Mouse (Mus musculus): ENCODE results near the gene Chrna3.

Gene Chrna3

GRCm38 (mm10) chr9:55026275-55026663, at the start of gene Chrna3:
Gene Chrna3, minus strand, starts transcription at chr9:55026562.
- DNase-seq (ENCODE audit: extremely low read depth, insufficient read length, low spot score): no peak

DNA sequence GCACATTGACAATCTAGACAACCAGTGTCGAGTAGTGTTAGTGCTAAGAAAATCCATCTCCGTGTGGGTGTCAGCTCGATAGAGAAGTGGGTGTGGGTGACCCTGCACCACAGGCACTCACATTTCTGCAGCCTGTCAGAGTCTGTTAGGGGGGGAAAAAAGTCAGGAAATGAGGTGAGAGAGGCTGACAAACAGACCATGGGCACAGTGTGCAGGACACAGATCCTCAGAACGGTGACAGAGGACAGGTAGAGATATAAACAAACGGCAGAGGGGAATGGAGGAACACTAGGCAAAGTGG, 41.6 kb upstream of the Chrna3 start:
- no peak for DNase-seq (ENCODE audit: extremely low read depth, insufficient read length, low spot score)

DNA sequence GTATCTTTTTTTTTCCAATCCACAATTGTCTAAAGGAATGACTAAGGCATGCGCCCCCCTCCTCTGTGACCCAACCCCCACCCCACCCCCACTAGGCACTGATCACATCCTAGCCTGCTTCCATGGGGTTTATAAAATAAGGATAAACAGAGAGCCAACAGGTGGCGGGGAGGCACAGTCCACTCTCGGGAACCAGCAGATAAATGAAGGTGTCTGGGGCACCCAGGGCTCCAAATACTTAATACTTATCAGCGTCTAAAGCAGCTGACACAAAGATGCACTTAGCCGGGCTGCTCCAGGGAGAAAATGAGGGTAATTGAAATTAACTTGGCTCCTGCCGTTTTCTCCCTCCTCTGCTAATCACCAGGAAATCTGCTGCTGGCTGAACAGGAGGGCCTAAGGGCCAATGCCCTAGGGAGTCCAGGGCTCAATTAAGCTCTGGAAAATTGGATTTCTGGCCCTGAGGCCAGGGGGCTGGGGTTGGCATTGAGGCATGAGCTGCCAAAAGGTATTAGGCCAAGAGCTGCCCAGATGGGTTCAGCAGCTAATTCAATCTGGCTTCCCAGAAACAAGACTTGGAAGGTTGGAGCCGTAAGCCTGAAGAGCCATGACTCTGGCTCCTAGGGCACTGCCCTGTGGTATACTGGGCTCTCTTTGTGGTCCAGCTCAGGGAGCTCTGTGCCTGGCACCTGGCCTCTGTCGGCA, 41.0 kb upstream of the Chrna3 start:
- DNase-seq (ENCODE audit: extremely low read depth, insufficient read length, low spot score): no peak

GRCm38 (mm10) chr9:55065241-55065640, 38.9 kb upstream of the Chrna3 start:
- DNase-seq (ENCODE audit: extremely low read depth, insufficient read length, low spot score): no peak

- no peak for DNase-seq (ENCODE audit: extremely low read depth, insufficient read length, low spot score)
Observed at GRCm38 (mm10) chr9:55058067-55058466, 31.7 kb upstream of the Chrna3 start.

DNA sequence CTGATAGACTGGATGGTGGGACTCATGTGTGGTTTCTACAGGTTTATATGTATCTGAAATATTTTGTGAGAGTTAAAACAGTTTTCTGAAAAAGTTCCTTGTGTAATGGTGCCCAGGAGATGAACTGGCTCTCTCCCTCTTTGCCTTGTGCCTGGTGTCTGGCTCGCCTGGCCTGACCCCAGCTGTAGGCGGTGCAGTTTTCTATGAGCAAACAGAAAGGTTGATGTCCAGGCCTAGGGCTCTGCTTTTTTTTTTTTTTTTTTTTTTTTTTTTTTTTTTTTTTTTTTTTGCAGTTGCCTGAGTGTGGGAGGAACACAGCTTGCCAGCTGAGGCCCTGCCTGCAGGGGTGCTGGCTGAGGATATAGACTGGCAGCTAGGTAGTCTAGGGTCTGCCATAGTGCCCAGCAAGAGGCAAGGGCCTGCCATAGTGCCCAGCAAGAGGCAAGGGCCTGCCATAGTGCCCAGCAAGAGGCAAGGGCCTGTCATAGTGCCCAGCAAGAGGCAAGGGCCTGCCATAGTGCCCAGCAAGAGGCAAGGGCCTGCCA, 29.1 kb upstream of the Chrna3 start:
- DNase-seq (ENCODE audit: extremely low read depth, insufficient read length, low spot score): no peak

- no peak for DNase-seq (ENCODE audit: extremely low read depth, insufficient read length, low spot score)
Observed at GRCm38 (mm10) chr9:55048211-55048880, 22.0 kb upstream of the Chrna3 start, which contains the start of gene Chrnb4. Gene Chrnb4, minus strand, starts transcription at chr9:55048779.

DNA sequence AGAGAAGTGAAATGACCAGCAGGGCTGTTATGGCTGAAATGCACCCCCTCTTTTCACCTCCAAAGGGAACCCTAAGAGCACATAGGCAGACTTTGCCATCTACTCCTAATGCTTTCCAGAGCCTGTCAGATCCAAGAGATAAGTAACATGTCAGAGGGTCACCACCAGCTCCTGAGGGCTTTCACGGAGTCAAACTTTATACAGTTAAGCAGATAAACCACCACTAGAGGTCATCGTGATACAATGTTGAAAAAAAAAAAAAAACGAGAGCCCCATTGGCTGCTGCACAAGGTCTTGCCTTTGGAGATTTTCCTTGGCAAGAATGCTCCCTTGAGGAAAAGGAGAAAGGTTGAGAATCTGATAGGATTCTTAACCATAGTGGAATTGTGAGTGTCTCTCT, 20.4 kb upstream of the Chrna3 start:
- DNase-seq (ENCODE audit: extremely low read depth, insufficient read length, low spot score): no peak

- no peak for DNase-seq (ENCODE audit: extremely low read depth, insufficient read length, low spot score)
Observed at GRCm38 (mm10) chr9:55045001-55045400, 18.6 kb upstream of the Chrna3 start.

- DNase-seq (ENCODE audit: extremely low read depth, insufficient read length, low spot score): no peak
Observed at GRCm38 (mm10) chr9:55043688-55044087, 17.3 kb upstream of the Chrna3 start.

DNA sequence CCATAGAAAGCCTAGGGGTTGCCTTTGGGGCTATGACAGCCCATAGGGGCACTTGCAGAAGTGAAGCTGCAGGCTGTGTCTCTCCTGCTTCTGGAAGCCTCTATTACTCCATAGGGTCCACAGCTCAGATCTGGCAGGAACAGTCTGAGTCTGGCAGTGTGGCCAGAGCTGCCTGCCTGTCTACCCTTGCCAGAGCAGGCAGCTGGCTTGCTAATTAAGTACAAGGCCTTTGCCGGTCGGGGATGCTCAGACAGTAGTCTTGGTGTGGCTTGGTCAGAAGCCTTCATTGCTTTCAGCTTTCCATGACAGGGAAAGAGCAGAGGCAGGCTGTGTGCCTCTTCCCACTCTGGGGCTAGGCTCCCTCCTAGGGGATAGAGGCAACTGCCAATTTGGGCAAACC, 15.0 kb upstream of the Chrna3 start:
- DNase-seq (ENCODE audit: extremely low read depth, insufficient read length, low spot score): no peak

GRCm38 (mm10) chr9:55039983-55040382, 13.6 kb upstream of the Chrna3 start:
- DNase-seq (ENCODE audit: extremely low read depth, insufficient read length, low spot score): no peak

GRCm38 (mm10) chr9:55038948-55039347, 12.6 kb upstream of the Chrna3 start:
- no peak for DNase-seq (ENCODE audit: extremely low read depth, insufficient read length, low spot score)

- DNase-seq (ENCODE audit: extremely low read depth, insufficient read length, low spot score): no peak
Observed at GRCm38 (mm10) chr9:55031435-55032167, 5.2 kb upstream of the Chrna3 start.

GRCm38 (mm10) chr9:55025534-55026274, 658 bp downstream of the Chrna3 start:
- DNase-seq (ENCODE audit: extremely low read depth, insufficient read length, low spot score): no peak

DNA sequence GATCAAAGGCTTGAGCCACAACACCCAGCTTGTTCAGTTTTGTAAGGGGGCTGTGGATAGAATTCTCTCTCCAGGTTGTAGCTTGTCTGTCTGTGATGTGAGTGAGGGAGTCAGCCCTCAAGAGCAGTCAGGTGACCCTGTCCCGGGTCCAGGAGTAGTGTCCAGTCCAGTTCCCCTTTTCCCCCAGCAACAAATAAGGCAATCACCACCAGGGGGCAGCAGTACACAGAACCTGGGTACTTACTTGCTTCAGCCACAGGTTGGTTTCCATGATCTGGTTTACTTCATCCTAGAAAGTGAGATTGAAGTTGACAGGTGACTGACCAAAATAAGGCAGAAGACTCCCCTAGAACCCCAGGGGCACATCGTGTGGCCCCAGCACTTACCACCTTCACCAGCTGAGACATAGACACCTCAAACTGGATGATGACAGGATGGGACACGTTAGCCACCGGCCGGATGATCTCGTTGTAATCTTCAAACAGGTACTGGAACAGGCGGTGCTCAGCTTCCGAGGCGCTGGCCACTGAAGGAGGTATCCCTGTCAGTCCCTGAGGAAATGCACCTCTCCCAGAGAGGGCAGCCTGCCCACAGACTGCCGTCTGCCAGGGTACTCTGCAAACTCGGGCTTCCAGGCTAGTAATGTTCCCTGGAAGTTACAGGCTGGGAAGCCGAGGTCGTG, 2.3 kb downstream of the Chrna3 start:
- no peak for DNase-seq (ENCODE audit: extremely low read depth, insufficient read length, low spot score)

- no peak for DNase-seq (ENCODE audit: extremely low read depth, insufficient read length, low spot score)
Observed at GRCm38 (mm10) chr9:55023326-55023725, 3.0 kb downstream of the Chrna3 start.

DNA sequence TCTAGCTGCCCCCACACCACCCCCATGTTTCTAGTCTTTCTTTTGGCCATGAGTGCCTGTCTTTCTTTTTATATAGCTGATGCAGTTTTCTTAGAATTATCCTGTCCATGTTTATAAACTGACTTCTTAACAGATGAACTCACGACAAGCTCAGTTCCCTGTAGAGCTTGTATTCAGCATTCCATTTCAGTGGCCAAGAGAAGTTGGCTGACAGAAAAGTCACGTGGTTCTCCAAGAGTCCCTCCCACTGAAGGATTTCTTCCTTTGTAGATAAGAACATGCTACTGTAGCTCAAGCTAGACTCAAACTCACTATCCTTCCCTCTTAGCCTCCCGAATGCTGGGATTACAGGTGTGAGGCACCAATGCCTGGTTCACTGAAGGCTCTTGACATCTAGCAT, 9.4 kb downstream of the Chrna3 start:
- DNase-seq (ENCODE audit: extremely low read depth, insufficient read length, low spot score): no peak

GRCm38 (mm10) chr9:55010588-55011350, 15.6 kb downstream of the Chrna3 start:
- no peak for DNase-seq (ENCODE audit: extremely low read depth, insufficient read length, low spot score)

- DNase-seq (ENCODE audit: extremely low read depth, insufficient read length, low spot score): no peak
Observed at GRCm38 (mm10) chr9:55009692-55010091, 16.7 kb downstream of the Chrna3 start.
